Mouse (Mus musculus): ENCODE measurements at regions not wholly inside any gene's neighbourhood (a gene's known extent, or its start where the extent isn't known, plus 50 kb on each side); places are given as distances from the start of the nearest gene placed in this dataset.

- H3K9ac ChIP-seq (ENCODE audit: insufficient read depth, low read depth) = no peak overlapping the region
- H3K27me3 ChIP-seq (replicated peaks) = no peaks in the 10 kb centered on the region
- H3K4me1 ChIP-seq (ENCODE audit: control insufficient read depth in 1 of 2, insufficient read depth in 2 of 2) = no peaks in the 10 kb centered on the region
- no peak for TF ChIP-seq MAFK (IDR thresholded peaks at IDR 0.05; ENCODE audit: insufficient replicate concordance, low read length)
- TF ChIP-seq GABPA (IDR thresholded peaks at IDR 0.05; ENCODE audit: insufficient replicate concordance, low read depth, low read length) = no peak
- TF ChIP-seq PAX5 (IDR thresholded peaks at IDR 0.05; ENCODE audit: low read length) = no peak
- no peak for TF ChIP-seq USF2 (conservative IDR thresholded peaks at IDR 0.05; ENCODE audit: low read depth, low read length)
- TF ChIP-seq POLR2A (IDR thresholded peaks at IDR 0.05; ENCODE audit: low read depth, low read length) = no peak
- no peak for TF ChIP-seq ZNF384 (IDR thresholded peaks at IDR 0.05; ENCODE audit: low read depth, low read length)
- TF ChIP-seq RCOR1 (conservative IDR thresholded peaks at IDR 0.05; ENCODE audit: low read depth, low read length) = no peak
- H3K4me3 ChIP-seq (replicated peaks in 1 of 3; ENCODE audit: low read depth in 2 of 3, low read length in 2 of 3, poor library complexity in 1 of 3) = no peak overlapping the region
- no peak for DNase-seq (ENCODE audit: extremely low read depth)
- no peaks in the 10 kb centered on the region for H3K79me2 ChIP-seq (replicated peaks; ENCODE audit: control insufficient read depth, extremely low read depth, insufficient read depth, poor library complexity, severe bottlenecking)
- dilution Hi-C loops (cut with MboI; ENCODE audit: extremely low pct_ligation_motif_present, extremely low pct_unique_long_range_greater_than_20kb, low sequenced_read_pairs) = no loop called here
- H3K9me3 ChIP-seq (replicated peaks; ENCODE audit: low read length) = peaks cover 28% of the 10 kb centered on the region
- in situ Hi-C loops (cut with MboI; ENCODE audit: low pct_ligation_motif_present, low pct_unique_long_range_greater_than_20kb, low sequenced_read_pairs) = no loop called here
- H3K36me3 ChIP-seq (replicated peaks in 1 of 2; ENCODE audit: control insufficient read depth in 1 of 2, insufficient read depth in 1 of 2, low read length in 1 of 2) = no peaks in the 10 kb centered on the region
- H3K4me2 ChIP-seq (ENCODE audit: insufficient read depth, low read depth, poor library complexity, severe bottlenecking) = no peak overlapping the region
- H3K27ac ChIP-seq (ENCODE audit: insufficient read depth, low read depth) = no peak overlapping the region
Measured at GRCm38 (mm10) chr14:91604570-91604969, 2285.9 kb downstream of the Pcdh9 start.

- no peaks in the 10 kb centered on the region for H3K4me1 ChIP-seq (ENCODE audit: control insufficient read depth in 1 of 2, insufficient read depth in 2 of 2)
- no peak for DNase-seq (ENCODE audit: extremely low read depth)
- H3K9ac ChIP-seq (ENCODE audit: insufficient read depth, low read depth) = no peak overlapping the region
- H3K4me3 ChIP-seq (replicated peaks in 1 of 3; ENCODE audit: low read depth in 2 of 3, low read length in 2 of 3, poor library complexity in 1 of 3) = no peak overlapping the region
- no peaks in the 10 kb centered on the region for H3K27me3 ChIP-seq (replicated peaks)
- H3K4me2 ChIP-seq (ENCODE audit: insufficient read depth, low read depth, poor library complexity, severe bottlenecking) = no peak overlapping the region
- TF ChIP-seq JUN (IDR thresholded peaks at IDR 0.05; ENCODE audit: insufficient read depth, low read depth, low read length) = no peak
- no peak for TF ChIP-seq MEF2A (IDR thresholded peaks at IDR 0.05; ENCODE audit: borderline replicate concordance, low read depth, low read length)
- TF ChIP-seq TCF12 (IDR thresholded peaks at IDR 0.05; ENCODE audit: low read depth, low read length) = no peak
- TF ChIP-seq MAX (IDR thresholded peaks at IDR 0.05; ENCODE audit: low read length) = no peak
- no peak for TF ChIP-seq NELFE (IDR thresholded peaks at IDR 0.05; ENCODE audit: low read depth, low read length)
- no peak for TF ChIP-seq MXI1 (IDR thresholded peaks at IDR 0.05; ENCODE audit: low read depth, low read length)
- no peak for TF ChIP-seq ZKSCAN1 (IDR thresholded peaks at IDR 0.05; ENCODE audit: borderline replicate concordance, low read depth, low read length)
- TF ChIP-seq HCFC1 (IDR thresholded peaks at IDR 0.05; ENCODE audit: low read depth, low read length) = no peak
- no peak for TF ChIP-seq ZMIZ1 (IDR thresholded peaks at IDR 0.05; ENCODE audit: low read depth, low read length)
- TF ChIP-seq CHD1 (IDR thresholded peaks at IDR 0.05; ENCODE audit: low read depth, low read length) = no peak
- no peak for TF ChIP-seq CTCF (conservative IDR thresholded peaks at IDR 0.05 in 1 of 2, IDR thresholded peaks at IDR 0.05 in 1 of 2; ENCODE audit: low read depth in 2 of 2, low read length in 2 of 2)
- TF ChIP-seq EP300 (IDR thresholded peaks at IDR 0.05; ENCODE audit: low read length) = no peak
- TF ChIP-seq USF1 (IDR thresholded peaks at IDR 0.05; ENCODE audit: low read depth, low read length) = no peak
- no peak for TF ChIP-seq NRF1 (IDR thresholded peaks at IDR 0.05; ENCODE audit: low read depth, low read length)
- TF ChIP-seq USF2 (conservative IDR thresholded peaks at IDR 0.05; ENCODE audit: low read depth, low read length) = no peak
- H3K27ac ChIP-seq (ENCODE audit: insufficient read depth, low read depth) = no peak overlapping the region
- no peaks in the 10 kb centered on the region for H3K36me3 ChIP-seq (replicated peaks in 1 of 2; ENCODE audit: control insufficient read depth in 1 of 2, insufficient read depth in 1 of 2, low read length in 1 of 2)
- peaks cover 9% of the 10 kb centered on the region for H3K9me3 ChIP-seq (replicated peaks; ENCODE audit: low read length)
- no peaks in the 10 kb centered on the region for H3K79me2 ChIP-seq (replicated peaks; ENCODE audit: control insufficient read depth, extremely low read depth, insufficient read depth, poor library complexity, severe bottlenecking)
- dilution Hi-C loops (cut with MboI; ENCODE audit: extremely low pct_ligation_motif_present, extremely low pct_unique_long_range_greater_than_20kb, low sequenced_read_pairs) = no loop called here
- in situ Hi-C loops (cut with MboI; ENCODE audit: low pct_ligation_motif_present, low pct_unique_long_range_greater_than_20kb, low sequenced_read_pairs) = no loop called here
Measured at GRCm38 (mm10) chr14:91582462-91582861, 2308.0 kb downstream of the Pcdh9 start.
